Mouse (Mus musculus) heart, postnatal 4 days (tissue): ENCODE measurements around the gene Scd3. TPM values are rescaled to one million over a fixed set of nuclear protein-coding genes. Genes with fewer than 3 reads are reported as not detected.

Experiments
- total RNA-seq, 2 experiments: library from RNA; stranded (reverse); gene quantifications; 2 replicates each; pipeline ENCODE4 v1.2.3; 2021

The Scd3 gene
- total RNA-seq, 2 experiments from 2014 or later = not detected

Other genes starting within 250 kb of the Scd3 start
- gene Cpn1, start 216.7 kb upstream of the Scd3 start, total RNA-seq = not detected
- not detected for gene Cyp2c23, start 174.1 kb upstream of the Scd3 start, total RNA-seq
- 1 to 10 TPM; 8.9 to 9.5 TPM for gene Erlin1, start 133.5 kb upstream of the Scd3 start, total RNA-seq
- 10 to 100 TPM; 33.4 to 33.9 TPM for gene Chuk, start 95.8 kb upstream of the Scd3 start, total RNA-seq
- 10 to 100 TPM; 13.9 to 14.9 TPM for gene Cwf19l1, start 67.4 kb upstream of the Scd3 start, total RNA-seq
- gene Bloc1s2, start 56.8 kb upstream of the Scd3 start, total RNA-seq = 10 to 100 TPM; 18.7 to 19.6 TPM
- gene Pkd2l1, start 10.8 kb upstream of the Scd3 start, total RNA-seq = not detected
- 10 to 100 TPM; 78.1 to 82.1 TPM for gene Scd2, start 90.4 kb downstream of the Scd3 start, total RNA-seq
- 10 to 100 TPM; 47.7 to 52.4 TPM for gene Scd4, start 129.8 kb downstream of the Scd3 start, total RNA-seq
- 10 to 100 TPM; 12.3 to 12.9 TPM for gene Scd1, start 204.6 kb downstream of the Scd3 start, total RNA-seq